ENCODE assay signal across 31 mouse cellular contexts in the genomic region with DNA sequence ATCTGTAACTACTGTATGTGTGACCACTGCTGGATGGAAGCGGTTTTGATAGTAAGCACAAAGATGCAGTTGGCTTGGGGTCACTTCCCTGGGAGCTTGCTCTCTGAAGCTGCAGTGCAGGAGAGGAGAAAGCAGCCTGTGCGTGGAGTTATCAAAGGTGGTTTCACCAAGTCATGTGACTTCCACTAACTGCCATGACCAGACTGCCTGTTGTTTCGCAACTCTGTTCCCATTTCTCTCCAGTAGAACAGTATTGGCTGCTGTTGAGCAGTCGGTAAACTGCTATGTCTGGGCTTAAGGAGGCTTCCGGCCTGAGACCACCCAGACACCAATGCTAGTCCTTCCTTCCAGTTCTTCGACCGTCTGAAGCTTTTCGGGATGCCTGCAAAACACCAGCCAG. TPM values are rescaled to one million over a fixed set of nuclear protein-coding genes. Genes with fewer than 3 reads are reported as not detected.
DNase-seq lines count a peak whose midpoint lies in the region; ATAC-seq and TF ChIP-seq lines count a peak whose summit lies in the region.
"Had no signal": no experiment of that assay in that cellular context is flagged by ENCODE, and none has a peak within 500 bp of the region (broad histone marks: within the 10 kb centered on the region; RNA-seq: fewer than 3 reads in every experiment).

No protein-coding gene starts in this region.

- no peaks in the 10 kb centered on the region for H3K9me3 ChIP-seq in liver, embryonic 12.5 days (replicated peaks)
- H3K9me3 ChIP-seq: hindbrain, embryonic 13.5 days; kidney, embryonic 15.5 days; limb, embryonic 13.5 days; midbrain, embryonic 15.5 days had no signal

- DNase-seq in liver, adult 2 months (ENCODE audit: extremely low read depth, low read depth, low spot score) = peak; percentile 6
- peak; percentile 54 for DNase-seq in MEL-GATA-1-ER (ENCODE audit: extremely low read depth, low read depth)
- DNase-seq in frontal cortex, postnatal 10 days (ENCODE audit: low spot score in 2 of 2) = no peak
- no peak for DNase-seq in ovary, postnatal 36 days (ENCODE audit: low spot score)
- DNase-seq: adrenal gland, postnatal 10 days; cerebellum, adult 11 months; cerebellum, adult 9-10 months; cerebellum, postnatal 36 days; forebrain, postnatal 0 days; gastrocnemius, postnatal 14 days; heart, postnatal 36 days; kidney, adult 18-20 months; kidney, postnatal 25 days; lung, adult 18-20 months; lung, postnatal 4 days; right cerebral cortex, postnatal 4 days; thymus, adult 18-20 months; thymus, postnatal 4 days had no signal

- no peak for TF ChIP-seq POLR2A in liver, adult 2 months (IDR thresholded peaks at IDR 0.05; ENCODE audit: extremely low read depth, insufficient read depth, low read length)
- no peak for TF ChIP-seq POLR2A in myocyte (IDR thresholded peaks at IDR 0.05; ENCODE audit: insufficient read length, low read depth)

- WGBS in liver, adult 2 months = 58% methylated on average over 8 of the region's 8 CpGs
- WGBS in liver, embryonic 12.5 days (ENCODE audit: insufficient replicate concordance) = 39% methylated on average over 8 of the region's 8 CpGs

- no peak overlapping the region for H3K9ac ChIP-seq in liver, adult 2 months (ENCODE audit: low read depth, low read length)
- no peak overlapping the region for H3K9ac ChIP-seq in liver, embryonic 12.5 days
- H3K9ac ChIP-seq: forebrain, postnatal 0 days; hindbrain, embryonic 13.5 days; kidney, embryonic 15.5 days; limb, embryonic 13.5 days; midbrain, embryonic 15.5 days had no signal

- no peak for TF ChIP-seq CTCF in liver, adult 2 months (IDR thresholded peaks at IDR 0.05; ENCODE audit: low read depth, low read length)

- H3K27me3 ChIP-seq in liver, adult 2 months (ENCODE audit: control insufficient read depth, insufficient read depth, low read length) = no peaks in the 10 kb centered on the region
- H3K27me3 ChIP-seq in liver, embryonic 12.5 days (replicated peaks) = no peaks in the 10 kb centered on the region
- no peaks in the 10 kb centered on the region for H3K27me3 ChIP-seq in myocyte (ENCODE audit: control insufficient read depth, insufficient read depth, insufficient read length)
- H3K27me3 ChIP-seq: hindbrain, embryonic 13.5 days; kidney, embryonic 15.5 days; limb, embryonic 13.5 days had no signal

- no peak for ATAC-seq in liver, embryonic 12.5 days
- peak; percentile 38 to 58; a peak in 3 of 4 replicates for ATAC-seq in hematopoietic stem cell, adult 5-6 weeks (replicated peaks in 1 of 2; ENCODE audit: insufficient read depth in 1 of 2, low FRiP score in 2 of 2, low TSS enrichment in 1 of 2, low read depth in 1 of 2, poor library complexity in 2 of 2, severe bottlenecking in 2 of 2)
- ATAC-seq: CD4-positive, CD25-positive, alpha-beta regulatory T cell, adult 4 months; forebrain, postnatal 0 days; lung, postnatal 0 days; midbrain, embryonic 15.5 days had no signal

- H3K36me3 ChIP-seq in liver, adult 2 months (ENCODE audit: control insufficient read depth, insufficient read depth, low read length) = no peaks in the 10 kb centered on the region
- H3K36me3 ChIP-seq in liver, embryonic 12.5 days = no peaks in the 10 kb centered on the region
- H3K36me3 ChIP-seq in myocyte (ENCODE audit: control insufficient read depth, insufficient read depth) = no peaks in the 10 kb centered on the region

- no peak overlapping the region for H3K4me3 ChIP-seq in liver, adult 2 months (ENCODE audit: insufficient read depth, low read depth, low read length)
- H3K4me3 ChIP-seq in liver, embryonic 12.5 days = no peak overlapping the region
- H3K4me3 ChIP-seq in myocyte = no peak overlapping the region
- H3K4me3 ChIP-seq: erythroblast, embryonic 14.5 days; hindbrain, embryonic 13.5 days; kidney, embryonic 15.5 days; layer of hippocampus, adult 2 months; limb, embryonic 13.5 days; midbrain, embryonic 15.5 days had no signal

- no peaks in the 10 kb centered on the region for H3K4me1 ChIP-seq in liver, adult 2 months (ENCODE audit: control insufficient read depth, insufficient read depth, low read length)
- H3K4me1 ChIP-seq in liver, embryonic 12.5 days = peaks cover 6% of the 10 kb centered on the region; the same call in 1 of the 2 replicates
- H3K4me1 ChIP-seq: midbrain, embryonic 15.5 days had no signal

- H3K27ac ChIP-seq in liver, adult 2 months (replicated peaks; ENCODE audit: insufficient read depth, low read depth, low read length) = no peak overlapping the region
- H3K27ac ChIP-seq in liver, embryonic 12.5 days = no peak overlapping the region
- H3K27ac ChIP-seq: hindbrain, embryonic 13.5 days; kidney, embryonic 15.5 days; layer of hippocampus, adult 2 months; limb, embryonic 13.5 days; midbrain, embryonic 15.5 days; stomach, postnatal 0 days had no signal

- H3ac ChIP-seq in myocyte (ENCODE audit: control insufficient read depth, insufficient read length) = no peak overlapping the region

- no peak overlapping the region for H3K4me2 ChIP-seq in liver, embryonic 12.5 days
- no peak overlapping the region for H3K4me2 ChIP-seq in myocyte (ENCODE audit: low read depth)
- H3K4me2 ChIP-seq: heart, embryonic 11.5 days; hindbrain, embryonic 13.5 days; kidney, embryonic 15.5 days; limb, embryonic 13.5 days; midbrain, embryonic 15.5 days had no signal

- H3K79me2 ChIP-seq in liver, adult 2 months (ENCODE audit: control insufficient read depth, insufficient read depth, low read length) = no peaks in the 10 kb centered on the region
- no peaks in the 10 kb centered on the region for H3K79me2 ChIP-seq in myocyte (ENCODE audit: control insufficient read depth, insufficient read depth)

TF ChIP-seq in myocyte, 11 proteins besides CTCF, POLR2A, EP300 and RAD21:
- TF ChIP-seq USF1 (IDR thresholded peaks at IDR 0.05; ENCODE audit: low read depth) (peak; percentile 2), MYOG (IDR thresholded peaks at IDR 0.05; ENCODE audit: control insufficient read depth in 1 of 3, insufficient read depth in 1 of 3, insufficient read length in 2 of 3, low read depth in 2 of 3) (no peak), MAX (IDR thresholded peaks at IDR 0.05; ENCODE audit: low read depth) (no peak), MYOD1 (IDR thresholded peaks at IDR 0.05; ENCODE audit: control insufficient read depth in 1 of 3, insufficient read length in 2 of 3, low read depth in 2 of 3) (no peak), TCF3 (IDR thresholded peaks at IDR 0.05; ENCODE audit: insufficient read length, low read depth) (no peak), TCF12 (IDR thresholded peaks at IDR 0.05; ENCODE audit: insufficient read depth, poor library complexity, severe bottlenecking) (no peak), POLR2AphosphoS2 (IDR thresholded peaks at IDR 0.05; ENCODE audit: insufficient read length, low read depth) (no peak), REST (IDR thresholded peaks at IDR 0.05; ENCODE audit: insufficient read depth, insufficient read length) (no peak), E2F4 (IDR thresholded peaks at IDR 0.05; ENCODE audit: insufficient read depth) (no peak)

RNA-seq across cellular contexts. Expression of a gene that starts 48.7 kb away (rescaled TPM):
- 0.18 and 1.1 TPM in 2 replicates for total RNA-seq in liver, adult 2 months (2014; rRNA removed)
- 0.16 and 0.29 TPM in 2 replicates for polyA plus RNA-seq in liver, adult 2 months (2012; rRNA removed)
- polyA plus RNA-seq in liver, embryonic 12.5 days (2016; fragmentation: Nextera tagmentation; extraction: Ambion mirVana) = 0.47 and 0.70 TPM in 2 replicates
- total RNA-seq in hematopoietic stem cell, adult 5-6 weeks (2017) = 1.4 and 3.6 TPM in 2 replicates
- polyA plus RNA-seq in myocyte (2012; fragmentation: generic; extraction: Trizol) = 13.3 TPM

RNA-seq across cellular contexts. Expression of a gene that starts 59.4 kb away (rescaled TPM):
- 1.4 and 3.0 TPM in 2 replicates for total RNA-seq in liver, adult 2 months (2014; rRNA removed)
- 0.07 and 0.15 TPM in 2 replicates for polyA plus RNA-seq in liver, adult 2 months (2012; rRNA removed)
- polyA plus RNA-seq in liver, embryonic 12.5 days (2016; fragmentation: Nextera tagmentation; extraction: Ambion mirVana) = 0.54 and 0.88 TPM in 2 replicates
- total RNA-seq in hematopoietic stem cell, adult 5-6 weeks (2017) = not detected in 2 replicates
- polyA plus RNA-seq in myocyte (2012; fragmentation: generic; extraction: Trizol) = not detected
- polyA plus RNA-seq: erythroblast, embryonic 14.5 days had no signal

Comparison
In these comparisons a context has a peak if more than half of its experiments do, and no peak if none do; other contexts are left out.
1. DNase-seq: peak in liver, adult 2 months (single experiment) and MEL-GATA-1-ER (single experiment); none in frontal cortex, postnatal 10 days (0 of 2) and ovary, postnatal 36 days (single experiment).